Mouse (Mus musculus) urinary bladder, postnatal 10 days (tissue): ENCODE data around the gene Spats2.
"Not testable (repeated sequence)": the region's sequence is repeated elsewhere in the genome, so short reads cannot be mapped to it uniquely, and the experiment has no call there.

Experiments
- DNase-seq: peaks from one replicate; pipeline ENCODE4 v3.0.0; 2022; ENCODE audit warnings: low spot score

The Spats2 gene

GRCm38 (mm10) chr15:99139669-99140068 is 14.0 kb downstream of the Spats2 start:
- DNase-seq: no peak

DNA sequence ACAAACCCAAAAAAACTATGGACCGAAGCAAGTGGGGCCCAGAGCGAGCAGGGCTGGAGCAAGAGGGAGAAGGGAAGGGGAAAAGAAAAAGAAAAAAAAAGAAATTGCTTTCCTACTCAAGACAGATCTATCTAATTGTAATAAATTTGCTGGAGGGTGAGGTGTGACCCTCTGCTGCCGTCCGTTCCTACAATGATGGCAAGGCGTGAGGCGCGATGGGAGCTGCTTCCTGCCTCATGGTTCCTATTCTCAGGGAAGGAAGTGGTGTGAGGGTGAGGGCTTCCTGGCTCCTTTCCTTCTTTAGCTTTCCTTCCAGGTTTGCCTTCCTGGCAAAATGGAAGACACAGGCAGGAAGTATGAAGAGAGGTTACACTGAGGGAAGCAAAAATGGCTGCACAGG is 24.8 kb downstream of the Spats2 start:
- no peak for DNase-seq

- DNase-seq: no peak
Observed at GRCm38 (mm10) chr15:99151324-99151723, 25.6 kb downstream of the Spats2 start.

GRCm38 (mm10) chr15:99153466-99153865 is 27.8 kb downstream of the Spats2 start:
- DNase-seq: no peak

DNA sequence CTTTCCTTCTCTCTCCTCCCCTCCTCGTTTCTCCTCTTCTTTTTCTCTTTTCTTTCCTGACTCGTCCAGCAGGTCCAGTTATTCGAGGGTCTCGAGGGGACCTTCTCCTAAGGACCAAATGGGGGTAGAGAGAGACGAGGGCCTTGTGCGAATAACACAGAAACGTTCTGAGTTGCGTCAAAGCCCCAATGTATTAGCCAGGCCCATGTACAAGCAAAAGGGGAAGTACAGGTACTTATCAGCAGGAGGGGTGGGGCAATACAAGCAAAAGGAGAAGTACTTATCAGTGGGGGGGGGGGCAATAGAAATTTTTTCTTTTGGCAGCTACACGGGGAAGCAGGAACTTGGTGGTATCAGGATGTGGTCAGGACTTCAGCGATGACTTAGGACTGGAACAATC is 28.8 kb downstream of the Spats2 start:
- not testable (repeated sequence) for DNase-seq

GRCm38 (mm10) chr15:99163512-99164365 is 38.0 kb downstream of the Spats2 start:
- no peak for DNase-seq

GRCm38 (mm10) chr15:99172131-99172530 is 46.4 kb downstream of the Spats2 start:
- DNase-seq: no peak

- DNase-seq: no peak
Observed at GRCm38 (mm10) chr15:99179639-99180038, 53.9 kb downstream of the Spats2 start.

DNA sequence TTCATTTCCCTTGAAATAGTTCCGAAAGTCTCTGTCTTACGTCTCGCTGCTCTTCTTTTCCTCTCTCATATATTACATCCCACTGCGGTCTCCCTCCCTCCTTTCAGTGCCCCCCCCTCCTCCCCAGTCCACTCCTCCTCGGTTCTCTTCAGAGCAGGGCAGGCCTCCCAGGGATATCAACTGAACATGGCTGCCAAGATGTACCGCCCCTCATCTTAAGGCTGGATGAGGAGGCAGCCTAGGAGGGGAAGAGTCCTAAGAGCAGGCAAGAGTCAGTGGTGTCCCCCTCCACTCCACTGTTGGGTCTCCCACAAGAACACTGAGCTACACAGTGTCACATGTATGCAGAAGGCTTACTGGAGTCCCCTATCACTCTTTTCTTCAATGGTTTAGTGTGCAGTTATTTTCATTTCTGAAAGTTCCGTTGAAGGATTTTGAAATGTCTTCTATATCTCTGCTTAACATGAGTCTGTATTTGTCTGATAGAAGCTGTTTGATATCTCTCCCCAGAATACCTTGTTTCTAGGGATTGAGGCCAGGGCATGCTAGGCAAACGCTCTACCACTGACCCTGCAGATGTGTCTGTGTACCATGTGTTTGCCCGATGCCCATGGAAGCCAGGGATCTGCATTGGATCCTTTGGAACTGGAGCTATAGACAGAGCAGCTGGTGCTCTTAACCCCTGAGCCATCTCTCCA is 58.6 kb downstream of the Spats2 start:
- DNase-seq: no peak

DNA sequence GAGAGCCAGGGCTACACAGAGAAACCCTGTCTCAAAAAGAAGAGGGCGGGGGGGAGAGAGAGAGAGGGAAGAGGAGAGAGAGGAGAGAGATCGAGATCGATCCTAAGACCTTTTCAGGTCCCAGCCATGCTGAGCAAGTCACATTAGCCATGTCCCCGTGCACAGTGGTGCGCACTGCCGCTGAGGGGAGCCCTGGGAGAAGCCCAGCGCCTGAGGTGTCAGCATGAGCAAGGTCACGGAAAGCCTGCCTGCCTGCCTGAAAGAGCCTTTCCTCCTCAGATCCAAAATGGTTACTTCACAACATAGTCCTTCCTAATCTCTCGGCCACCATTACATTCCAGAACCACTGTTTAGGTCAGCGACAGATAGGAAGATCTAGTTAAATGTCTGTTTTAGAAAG is 68.6 kb downstream of the Spats2 start:
- no peak for DNase-seq

DNA sequence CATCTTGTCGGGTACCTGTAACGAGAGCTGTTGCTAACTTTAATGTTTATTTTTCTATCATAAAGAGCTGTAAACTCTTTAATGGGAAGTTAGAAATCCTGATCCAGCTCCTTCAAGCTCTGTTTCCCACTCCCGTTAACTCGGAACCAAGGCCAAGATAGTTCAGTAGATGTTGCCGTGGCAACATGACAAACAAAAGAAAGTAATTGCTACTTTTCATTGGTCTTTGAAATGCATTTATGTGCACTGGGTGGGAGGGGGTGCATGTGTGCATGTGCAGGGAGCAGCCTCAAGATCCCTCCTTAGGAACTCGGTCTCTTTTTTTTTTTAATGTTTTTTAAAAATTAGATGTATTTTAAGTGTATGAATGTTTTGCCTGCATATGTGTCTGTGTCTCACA is 69.3 kb downstream of the Spats2 start:
- no peak for DNase-seq

DNA sequence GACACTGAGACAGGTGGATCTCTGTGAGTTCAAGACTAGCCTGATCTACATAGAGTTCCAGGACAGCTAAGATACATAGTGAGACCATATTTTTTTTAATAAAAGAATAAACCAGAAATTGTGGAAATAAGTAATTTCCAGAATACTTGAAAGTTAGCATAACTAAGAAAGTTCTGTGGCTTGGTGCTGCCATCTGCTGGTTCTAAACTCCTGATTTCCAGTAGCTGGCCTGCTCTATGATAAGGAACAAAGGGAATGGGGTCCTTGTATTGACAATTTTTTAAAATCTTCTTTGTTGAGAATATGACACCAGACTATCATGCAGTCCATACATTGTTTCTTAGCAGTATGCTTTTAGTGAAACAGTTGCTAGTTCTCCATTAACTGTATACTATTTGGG is 73.0 kb downstream of the Spats2 start:
- DNase-seq: no peak

DNA sequence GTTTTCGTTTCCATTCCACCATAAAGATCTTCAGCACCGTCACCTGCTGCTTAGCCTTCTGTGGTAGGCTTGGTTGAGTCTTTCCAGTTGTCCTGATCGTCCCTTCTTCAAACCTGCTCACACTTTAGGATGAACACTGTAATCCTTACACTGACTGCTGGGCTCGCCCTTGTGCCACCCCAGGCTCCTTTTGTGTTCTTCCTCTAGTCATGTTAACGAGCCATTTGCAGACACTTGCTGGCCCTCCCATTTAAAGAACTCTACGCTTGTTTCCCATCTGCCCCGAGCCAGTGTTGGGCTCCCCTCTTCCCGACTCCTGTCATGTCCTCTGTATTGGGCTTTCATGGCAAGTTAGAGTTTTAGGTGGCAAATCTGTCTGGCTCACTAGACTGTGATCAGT is 80.2 kb downstream of the Spats2 start:
- no peak for DNase-seq

GRCm38 (mm10) chr15:99213183-99213582 is 87.5 kb downstream of the Spats2 start:
- DNase-seq: no peak

DNA sequence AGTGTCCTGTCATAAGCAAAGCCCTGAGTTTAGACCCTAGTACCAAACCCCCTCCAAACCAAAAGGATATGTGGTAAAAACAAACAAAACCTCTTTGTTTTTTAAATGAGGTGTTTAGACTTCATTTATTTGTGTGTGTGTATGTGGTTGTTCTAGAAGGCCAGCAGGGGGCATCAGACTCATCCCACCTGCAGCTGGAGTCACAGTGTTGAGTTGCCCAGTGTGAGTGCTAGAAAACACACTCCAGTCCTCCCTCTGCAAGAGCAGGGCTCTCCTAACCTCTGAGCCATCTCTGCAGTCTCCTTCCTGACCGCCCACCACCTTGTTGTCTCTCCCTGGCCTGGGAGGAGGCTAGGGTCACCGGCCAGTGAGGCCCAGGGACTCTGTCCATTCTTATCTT is 89.2 kb downstream of the Spats2 start:
- no peak for DNase-seq

DNA sequence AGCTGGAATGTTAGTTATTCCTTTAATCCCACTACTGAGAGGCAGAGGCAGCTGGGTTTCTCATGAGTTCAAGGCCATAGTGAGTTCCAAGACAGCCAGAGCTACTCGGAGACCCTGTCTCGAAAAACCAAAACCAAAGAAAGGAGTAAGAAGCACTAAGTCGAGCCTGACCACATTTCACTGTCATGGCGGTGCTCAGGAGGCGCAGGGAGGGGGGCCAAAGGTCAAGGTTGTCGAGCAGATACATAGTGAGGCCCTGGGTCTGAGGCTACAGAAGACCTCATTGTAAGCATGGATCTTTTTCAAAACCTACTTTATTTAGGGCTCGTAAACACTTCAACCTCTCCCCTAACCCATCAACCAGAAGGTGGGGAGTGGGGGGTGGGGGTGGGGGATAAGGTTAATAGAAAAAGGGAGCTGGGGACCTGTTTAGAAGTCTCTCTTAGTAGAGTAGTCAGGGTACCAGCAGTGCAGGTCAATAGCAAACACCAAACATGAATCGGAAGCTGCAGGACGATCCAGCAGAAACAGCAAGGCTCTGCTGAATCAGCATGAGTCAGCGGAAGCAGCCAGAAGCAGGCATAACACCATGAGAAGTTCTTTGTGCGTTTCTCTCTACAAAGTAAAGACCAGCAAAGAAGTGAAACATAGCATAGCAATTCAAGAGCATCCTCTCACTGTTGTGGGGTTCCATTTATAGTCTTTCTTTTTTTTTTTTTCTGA is 90.2 kb downstream of the Spats2 start:
- DNase-seq: no peak

GRCm38 (mm10) chr15:99217630-99218029 is 91.9 kb downstream of the Spats2 start:
- no peak for DNase-seq

DNA sequence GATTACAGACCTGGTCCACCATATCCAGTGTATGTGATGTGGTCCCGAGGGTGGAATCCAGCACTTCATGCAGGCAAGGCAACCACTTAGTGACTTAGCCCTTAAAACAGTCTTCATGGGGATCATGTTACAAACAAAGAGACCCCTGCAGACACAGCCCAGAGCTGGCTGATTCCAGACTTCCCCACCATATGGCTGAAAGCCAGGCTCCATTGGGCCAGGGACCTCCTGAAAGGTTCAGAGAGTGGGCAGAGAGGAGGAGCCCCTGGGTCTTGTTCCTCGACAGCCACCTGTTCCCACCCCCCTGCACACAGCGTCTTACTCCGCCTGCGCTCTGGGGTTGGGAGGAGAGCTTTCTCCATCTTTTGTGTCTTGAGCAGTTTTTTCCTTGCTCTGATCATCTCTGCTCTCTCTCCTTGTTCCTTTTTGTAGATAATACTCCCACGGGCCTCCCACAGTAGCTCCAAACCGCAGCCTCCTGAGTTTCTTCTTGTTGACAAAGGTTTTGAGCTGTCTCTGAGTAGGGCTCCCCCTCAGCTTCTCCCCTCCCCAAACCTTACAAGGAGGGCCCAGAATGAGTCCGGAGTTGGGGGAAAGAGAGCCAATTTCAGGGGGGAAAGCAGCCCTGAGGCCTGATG is 95.7 kb downstream of the Spats2 start:
- DNase-seq: no peak

- DNase-seq: no peak
Observed at GRCm38 (mm10) chr15:99222794-99223584, 97.3 kb downstream of the Spats2 start.

DNA sequence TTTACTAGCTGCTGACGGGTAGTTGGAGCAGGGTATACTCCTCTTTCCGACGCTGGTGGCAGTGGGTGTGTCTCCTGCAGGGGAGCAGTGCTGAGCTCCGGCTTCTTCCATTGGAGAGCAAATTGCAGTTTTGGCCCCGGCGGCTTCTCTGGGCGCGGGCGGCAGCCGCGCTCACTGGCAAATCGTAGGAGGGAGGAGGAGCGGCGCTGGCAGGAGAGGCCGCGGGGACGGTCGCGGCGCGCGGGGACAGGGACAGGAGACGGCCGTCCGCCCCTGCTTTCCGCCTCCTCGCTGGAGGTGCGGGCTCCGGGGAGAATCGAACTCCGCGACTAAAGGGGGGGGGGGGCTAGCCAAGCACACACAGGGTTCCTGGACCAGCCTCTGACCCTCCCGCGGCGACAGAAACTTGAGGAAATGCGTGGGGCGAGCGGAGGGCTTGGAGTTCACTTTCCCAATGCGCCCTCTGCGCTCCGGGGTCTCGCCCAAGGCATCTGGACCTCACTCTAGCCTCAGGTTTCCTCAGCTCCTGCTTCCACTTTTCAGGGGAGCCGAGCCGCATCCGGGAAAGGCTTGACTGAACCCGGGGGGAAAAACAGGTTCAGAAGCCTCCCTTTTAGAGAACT is 98.0 kb downstream of the Spats2 start:
- no peak for DNase-seq
